Mouse (Mus musculus) midbrain, embryonic 12.5 days (tissue): ENCODE results near the gene Paqr6. TPM values are rescaled to one million over a fixed set of nuclear protein-coding genes. Genes with fewer than 3 reads are reported as not detected.
"Not testable (repeated sequence)": the region's sequence is repeated elsewhere in the genome, so short reads cannot be mapped to it uniquely, and the experiment has no call there.

Experiments
- ATAC-seq: fragments of 200-750 bp; cut with Nextera tagmentation; 2 replicates; pipeline ENCODE4 v1.8.0; 2017; ENCODE audit warnings: low read depth, moderate TSS enrichment, moderate library complexity; ENCODE audit not compliant: low FRiP score
- H3K27ac ChIP-seq: fragments of 300-500 bp; sonication (generic); replicated peaks from 2 replicates; pipeline ENCODE4 v1.5.1; 2016; ENCODE audit warnings: mild to moderate bottlenecking
- H3K27me3 ChIP-seq: fragments of 300-500 bp; sonication (generic); 2 replicates; pipeline ENCODE4 v1.6.1; 2016; ENCODE audit warnings: mild to moderate bottlenecking
- H3K36me3 ChIP-seq: fragments of 300-500 bp; sonication (generic); 2 replicates; pipeline ENCODE4 v1.6.1; 2016
- H3K4me1 ChIP-seq: fragments of 300-500 bp; sonication (generic); 2 replicates; pipeline ENCODE4 v1.6.1; 2016
- H3K4me2 ChIP-seq: fragments of 300-500 bp; sonication (generic); replicated peaks from 2 replicates; pipeline ENCODE4 v1.6.1; 2016; ENCODE audit warnings: mild to moderate bottlenecking, moderate library complexity
- H3K4me3 ChIP-seq: fragments of 300-500 bp; sonication (generic); 2 replicates; pipeline ENCODE4 v1.5.1; 2016; ENCODE audit warnings: mild to moderate bottlenecking
- H3K9ac ChIP-seq: fragments of 300-500 bp; sonication (generic); replicated peaks from 2 replicates; pipeline ENCODE4 v1.6.1; 2016; ENCODE audit warnings: mild to moderate bottlenecking, moderate library complexity
- H3K9me3 ChIP-seq: fragments of 300-500 bp; sonication (generic); 2 replicates; pipeline ENCODE4 v1.6.1; 2016; ENCODE audit warnings: mild to moderate bottlenecking
- WGBS: fragments of 180-500 bp; shearing (Covaris S2); methylation state at CpG from one replicate; pipeline ENCODE4 v1.1.7; 2016; 5-methylcytosine and 5-hydroxymethylcytosine counted together
- polyA plus RNA-seq: library from polyadenylated mRNA; unstranded; fragments of >200 nt; fragmentation: Nextera tagmentation; extraction: Ambion mirVana; gene quantifications from 2 replicates; pipeline ENCODE4 v1.2.1, GENCODE M21; 2016

Gene Paqr6
- polyA plus RNA-seq, 1 experiment from 2014 or later: 0.89 TPM

DNA sequence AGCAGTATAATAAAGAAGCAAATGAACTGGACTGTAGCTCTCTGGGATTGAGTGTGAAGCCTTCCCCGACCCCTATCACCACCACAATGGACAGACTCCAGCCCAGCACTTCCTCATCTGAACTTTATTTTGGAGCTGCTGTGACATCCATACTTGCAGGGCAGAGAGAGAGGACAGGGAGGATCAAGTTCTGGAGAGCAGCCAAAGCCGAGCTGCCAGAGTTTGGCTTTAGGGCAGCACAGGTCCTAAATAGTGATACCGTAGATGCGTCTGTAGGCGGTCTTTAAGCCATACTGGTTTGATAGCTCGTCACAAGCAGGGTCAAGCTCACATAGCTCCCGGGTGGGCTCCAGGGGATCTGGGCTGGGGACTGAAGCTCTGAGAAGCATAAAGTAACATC, 4.1 kb downstream of the Paqr6 start:
- not testable (repeated sequence) for H3K27ac ChIP-seq, H3K36me3 ChIP-seq, H3K9me3 ChIP-seq, ATAC-seq, H3K4me3 ChIP-seq, H3K4me1 ChIP-seq, H3K9ac ChIP-seq, H3K4me2 ChIP-seq
- peaks cover 30% of the 10 kb centered on the region for H3K27me3 ChIP-seq
- WGBS: 90% methylated on average over 7 of the region's 7 CpGs

DNA sequence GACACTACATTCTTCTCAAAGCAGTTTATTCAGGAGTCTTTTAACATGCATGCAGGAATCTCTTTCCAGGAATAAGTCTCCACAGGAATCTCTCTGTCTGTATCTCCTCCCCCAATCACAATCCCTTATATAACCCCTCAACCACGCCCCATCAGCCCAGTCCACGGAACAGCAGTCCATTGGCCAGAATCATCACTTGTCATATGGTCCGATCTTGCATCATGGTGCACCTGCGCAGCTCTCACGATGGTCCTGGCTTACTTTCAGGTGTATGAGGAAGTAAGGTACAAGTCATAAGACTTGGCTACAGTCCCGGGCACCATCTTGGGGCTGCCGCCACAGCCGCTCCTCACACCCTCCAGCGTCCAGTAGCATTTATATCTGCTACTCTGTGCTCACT, 8.3 kb downstream of the Paqr6 start, which contains the start of gene Bglap3:
TSS of gene Bglap3 (minus strand) at position 101 of the 400 bp plus-strand sequence.
- 95% methylated on average over 9 of the region's 9 CpGs for WGBS
- not testable (repeated sequence) for H3K4me1 ChIP-seq, ATAC-seq, H3K27ac ChIP-seq, H3K4me2 ChIP-seq, H3K9ac ChIP-seq, H3K4me3 ChIP-seq, H3K27me3 ChIP-seq, H3K36me3 ChIP-seq, H3K9me3 ChIP-seq

DNA sequence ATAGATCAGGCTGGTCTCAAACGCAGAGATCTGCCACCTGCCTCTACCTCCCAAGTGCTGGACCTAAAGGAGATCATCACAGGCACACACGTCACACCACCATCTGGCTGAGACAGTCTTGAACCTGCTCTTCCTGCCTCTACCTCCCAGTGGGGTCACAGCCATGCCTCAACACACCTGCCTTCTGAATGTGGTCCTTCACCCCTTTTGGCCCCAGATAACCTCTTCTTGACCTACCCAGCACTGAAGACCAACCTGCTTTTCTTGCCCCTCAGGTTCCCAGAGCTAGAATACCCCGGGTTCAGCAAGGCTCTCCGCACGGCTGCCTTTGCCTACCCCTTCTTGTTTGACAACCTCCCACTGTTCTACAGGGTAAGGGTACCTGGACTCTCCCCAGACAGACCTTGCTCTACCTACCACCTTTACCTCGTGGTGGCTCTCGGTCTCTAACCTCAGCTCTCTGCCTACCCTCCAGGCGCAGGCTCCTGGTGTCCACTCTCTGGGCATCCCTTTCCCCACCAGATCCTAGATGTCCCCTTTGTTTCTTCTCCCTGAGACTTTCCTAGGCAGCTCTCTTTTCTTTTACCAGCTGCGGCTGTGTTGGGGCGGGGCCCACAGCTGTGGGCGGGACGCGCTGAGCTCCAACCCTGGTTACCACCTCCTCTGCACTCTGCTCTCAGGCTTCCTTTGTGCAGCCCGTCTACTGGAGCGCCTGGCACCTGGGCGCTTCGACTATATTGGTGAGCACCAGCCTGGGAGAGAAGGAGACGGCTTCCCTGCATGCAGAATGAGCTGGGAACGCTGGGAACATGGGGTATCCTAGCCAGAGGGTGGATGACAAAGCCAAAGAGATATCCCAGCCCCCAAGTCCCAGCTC, 11.6 kb downstream of the Paqr6 start:
- peak; percentile 90 for ATAC-seq
- H3K4me1 ChIP-seq, H3K9me3 ChIP-seq, H3K27me3 ChIP-seq, H3K4me3 ChIP-seq, H3K9ac ChIP-seq, H3K36me3 ChIP-seq: not testable (repeated sequence)
- H3K4me2 ChIP-seq: peak overlapping the region; percentile 29
- 0 out of 2 replicates have a peak overlapping the region, but pooled peaks have one; percentile 4 for H3K27ac ChIP-seq
- WGBS: 9% methylated on average over 19 of the region's 19 CpGs

DNA sequence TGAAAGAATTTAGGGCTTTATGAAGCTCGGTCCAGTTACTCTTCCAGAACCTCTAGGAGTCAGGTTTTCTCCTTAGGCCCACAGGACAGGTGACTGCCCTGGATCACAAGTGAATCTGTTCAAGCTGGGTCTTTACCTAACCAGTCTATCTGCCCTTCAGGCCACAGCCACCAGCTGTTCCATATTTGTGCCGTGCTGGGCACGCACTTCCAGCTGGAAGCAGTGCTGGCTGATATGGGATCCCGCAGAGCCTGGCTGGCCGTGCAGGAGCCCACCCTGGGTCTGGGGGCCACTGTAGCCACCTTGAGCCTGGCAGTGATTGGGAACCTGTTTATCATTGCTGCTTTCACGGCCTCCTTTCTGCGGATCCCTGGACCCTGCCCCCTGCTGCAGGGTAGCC, 12.3 kb downstream of the Paqr6 start:
- WGBS: 31% methylated on average over 7 of the region's 7 CpGs
- peak overlapping the region; percentile 29; the same call in 1 of the 2 replicates for H3K4me2 ChIP-seq
- not testable (repeated sequence) for H3K4me3 ChIP-seq, H3K9me3 ChIP-seq, H3K36me3 ChIP-seq, ATAC-seq, H3K27me3 ChIP-seq, H3K4me1 ChIP-seq, H3K9ac ChIP-seq
- H3K27ac ChIP-seq: 0 out of 2 replicates have a peak overlapping the region, but pooled peaks have one; percentile 4

DNA sequence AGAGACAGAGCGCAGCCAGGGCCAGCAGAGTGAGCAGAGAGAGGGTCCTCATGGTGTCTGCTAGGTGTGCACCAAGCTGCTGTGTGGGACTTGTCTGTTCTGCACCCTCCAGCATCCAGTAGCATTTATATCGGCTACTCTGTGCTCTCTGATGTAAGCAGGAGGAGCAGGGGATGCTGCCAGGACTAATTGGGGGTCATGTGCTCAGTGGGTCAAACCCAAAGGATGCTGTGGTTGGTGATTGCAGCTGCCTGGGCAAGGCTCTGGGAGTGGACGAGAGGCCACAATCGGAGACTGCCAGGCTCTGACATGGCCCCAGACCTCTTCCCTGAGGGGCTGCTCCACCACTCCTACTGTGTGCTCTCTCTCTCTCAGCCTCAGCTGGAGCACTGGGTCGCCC, 14.2 kb downstream of the Paqr6 start, which contains the start of gene Bglap2:
TSS of gene Bglap2 (minus strand) at position 101 of the 400 bp plus-strand sequence.
- WGBS: 83% methylated on average over 5 of the region's 5 CpGs
- H3K4me3 ChIP-seq, H3K36me3 ChIP-seq, H3K27me3 ChIP-seq, H3K27ac ChIP-seq, H3K9me3 ChIP-seq, H3K9ac ChIP-seq, H3K4me2 ChIP-seq, ATAC-seq: not testable (repeated sequence)
- peaks cover 12% of the 10 kb centered on the region; the same call in 1 of the 2 replicates for H3K4me1 ChIP-seq

DNA sequence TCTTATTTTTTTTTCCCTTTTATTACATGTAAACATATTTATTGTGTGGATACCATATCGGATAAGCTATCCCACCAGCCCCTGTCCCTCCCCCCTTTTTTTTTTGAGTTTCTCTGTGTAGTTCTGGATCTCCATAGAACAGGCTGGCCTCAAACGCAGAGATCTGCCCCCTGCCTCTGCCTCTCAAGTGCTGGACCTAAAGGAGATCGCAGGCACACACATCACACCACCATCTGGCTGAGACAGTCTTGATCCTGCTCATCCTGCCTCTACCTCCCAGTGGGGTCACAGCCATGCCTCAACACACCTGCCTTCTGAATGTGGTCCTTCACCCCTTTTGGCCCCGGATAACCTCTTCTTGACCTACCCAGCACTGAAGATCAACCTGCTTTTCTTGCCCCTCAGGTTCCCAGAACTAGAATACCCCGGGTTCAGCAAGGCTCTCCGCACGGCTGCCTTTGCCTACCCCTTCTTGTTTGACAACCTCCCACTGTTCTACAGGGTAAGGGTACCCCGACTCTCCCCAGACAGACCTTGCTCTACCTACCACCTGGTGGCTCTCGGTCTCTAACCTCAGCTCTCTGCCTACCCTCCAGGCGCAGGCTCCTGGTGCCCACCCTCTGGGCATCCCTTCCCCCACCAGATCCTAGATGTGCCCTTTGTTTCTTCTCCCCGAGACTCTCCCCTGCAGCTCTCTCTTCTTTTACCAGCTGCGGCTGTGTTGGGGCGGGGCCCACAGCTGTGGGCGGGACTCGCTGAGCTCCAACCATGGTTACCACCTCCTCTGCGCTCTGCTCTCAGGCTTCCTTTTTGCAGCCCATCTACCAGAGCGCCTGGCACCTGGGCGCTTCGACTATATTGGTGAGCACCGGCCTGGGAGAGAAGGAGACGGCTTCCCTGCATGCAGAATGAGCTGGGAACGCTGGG, 17.3 kb downstream of the Paqr6 start:
- H3K27ac ChIP-seq: peak overlapping the region; percentile 67
- ATAC-seq: peak; percentile 88
- peak overlapping the region; percentile 24; the same call in 1 of the 2 replicates for H3K4me3 ChIP-seq
- H3K4me1 ChIP-seq, H3K27me3 ChIP-seq, H3K9me3 ChIP-seq, H3K36me3 ChIP-seq: not testable (repeated sequence)
- 5% methylated on average over 22 of the region's 22 CpGs for WGBS
- peak overlapping the region; percentile 45 for H3K4me2 ChIP-seq
- peak overlapping the region; percentile 41; the same call in 1 of the 2 replicates for H3K9ac ChIP-seq

DNA sequence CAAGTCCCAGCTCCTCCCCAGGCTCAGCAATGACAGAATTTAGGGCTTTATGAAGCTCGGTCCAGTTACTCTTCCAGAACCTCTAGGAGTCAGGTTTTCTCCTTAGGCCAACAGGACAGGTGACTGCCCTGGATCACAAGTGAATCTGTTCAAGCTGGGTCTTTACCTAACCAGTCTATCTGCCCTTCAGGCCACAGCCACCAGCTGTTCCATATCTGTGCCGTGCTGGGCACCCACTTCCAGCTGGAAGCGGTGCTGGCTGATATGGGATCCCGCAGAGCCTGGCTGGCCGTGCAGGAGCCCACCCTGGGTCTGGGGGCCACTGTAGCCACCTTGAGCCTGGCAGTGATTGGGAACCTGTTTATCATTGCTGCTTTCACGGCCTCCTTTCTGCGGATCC, 18.0 kb downstream of the Paqr6 start:
- not testable (repeated sequence) for H3K27me3 ChIP-seq, ATAC-seq, H3K4me2 ChIP-seq, H3K9me3 ChIP-seq, H3K4me1 ChIP-seq, H3K4me3 ChIP-seq, H3K27ac ChIP-seq, H3K9ac ChIP-seq, H3K36me3 ChIP-seq
- WGBS: 59% methylated on average over 3 of the region's 7 CpGs

DNA sequence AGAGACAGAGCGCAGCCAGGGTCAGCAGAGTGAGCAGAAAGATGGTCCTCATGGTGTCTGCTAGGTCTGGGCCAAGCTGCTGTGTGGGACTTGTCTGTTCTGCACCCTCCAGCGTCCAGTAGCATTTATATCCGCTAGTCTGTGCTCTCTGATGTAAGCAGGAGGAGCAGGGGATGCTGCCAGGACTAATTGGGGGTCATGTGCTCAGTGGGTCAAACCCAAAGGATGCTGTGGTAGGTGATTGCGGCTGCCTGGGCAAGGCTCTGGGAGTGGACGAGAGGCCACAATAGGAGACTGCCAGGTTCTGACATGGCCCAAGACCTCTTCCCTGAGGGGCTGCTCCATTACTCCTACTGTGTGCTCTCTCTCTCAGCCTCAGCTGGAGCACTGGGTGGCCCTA, 20.0 kb downstream of the Paqr6 start, which contains the start of gene Bglap:
TSS of gene Bglap (minus strand) at position 101 of the 400 bp plus-strand sequence.
- no peak within 1 kb of the TSS for H3K9ac ChIP-seq
- H3K4me3 ChIP-seq: no peak within 1 kb of the TSS
- no peaks in the 10 kb centered on the region for H3K27me3 ChIP-seq
- H3K36me3 ChIP-seq: no peaks in the 10 kb centered on the region
- no peak within 1 kb of the TSS for H3K4me2 ChIP-seq
- H3K9me3 ChIP-seq: no peaks in the 10 kb centered on the region
- 87% methylated on average over 5 of the region's 5 CpGs for WGBS
- H3K4me1 ChIP-seq: 0 out of 2 replicates have a peak, but pooled peaks cover 4% of the 10 kb centered on the region
- H3K27ac ChIP-seq: no peak within 1 kb of the TSS
- no peak for ATAC-seq

DNA sequence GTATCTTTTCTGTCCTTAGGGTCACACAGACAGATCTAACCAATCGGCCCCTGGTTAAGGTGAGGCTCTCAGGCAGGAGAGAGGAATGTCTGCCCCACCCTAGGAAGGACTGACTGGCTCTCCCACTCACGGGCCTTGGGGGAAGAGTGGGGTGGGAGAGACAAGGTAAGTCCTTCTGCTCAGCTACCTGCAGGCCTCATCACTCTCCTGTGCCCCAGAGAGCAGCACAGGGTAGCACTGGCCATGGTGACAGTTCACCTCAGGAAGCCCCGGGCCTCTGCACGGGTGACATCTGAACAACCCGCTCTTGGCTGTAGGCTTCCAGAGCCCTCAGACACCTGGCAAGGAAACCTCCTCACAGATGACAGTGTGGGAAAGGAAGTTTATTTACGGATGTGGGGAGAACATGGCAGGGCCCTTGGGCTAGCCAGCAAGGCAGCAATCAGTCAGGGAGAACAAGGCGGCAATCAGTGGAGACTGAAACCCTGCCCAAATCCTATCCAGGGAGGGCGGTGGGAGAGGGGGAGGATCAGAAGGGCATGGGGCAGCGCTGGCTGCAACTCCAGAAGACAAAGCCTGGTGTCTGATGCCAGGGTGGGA, 29.5 kb downstream of the Paqr6 start:
- peaks cover 18% of the 10 kb centered on the region; the same call in 1 of the 2 replicates for H3K36me3 ChIP-seq
- no peak overlapping the region for H3K4me2 ChIP-seq
- H3K27ac ChIP-seq: no peak overlapping the region
- ATAC-seq: no peak
- H3K9ac ChIP-seq: no peak overlapping the region
- 93% methylated on average over 9 of the region's 9 CpGs for WGBS
- H3K9me3 ChIP-seq: no peaks in the 10 kb centered on the region
- H3K27me3 ChIP-seq: no peaks in the 10 kb centered on the region
- H3K4me1 ChIP-seq: no peaks in the 10 kb centered on the region
- no peak overlapping the region for H3K4me3 ChIP-seq

DNA sequence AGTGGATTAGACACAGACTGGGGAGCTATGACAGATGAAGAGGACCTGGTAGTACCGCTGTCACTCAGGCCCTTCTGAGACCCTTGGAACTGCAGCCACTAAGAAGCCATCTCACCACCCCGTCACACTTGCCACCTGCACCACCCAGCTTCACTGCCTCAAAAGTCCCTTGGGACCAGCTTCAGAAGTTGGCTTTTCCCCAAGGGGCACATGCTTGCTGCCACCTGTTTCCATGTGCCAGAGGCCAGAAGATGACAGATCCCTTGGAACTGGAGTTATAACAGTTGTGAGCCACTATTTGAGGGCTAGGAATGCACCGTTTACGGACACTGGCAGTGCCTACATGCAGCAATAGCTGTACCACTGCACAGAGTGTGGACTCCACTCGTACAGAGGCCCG, 30.9 kb downstream of the Paqr6 start:
- Histone ChIP-seq H3K4me2 (no peak overlapping the region), H3K36me3 (peaks cover 15% of the 10 kb centered on the region; the same call in 1 of the 2 replicates), H3K27ac (no peak overlapping the region), H3K4me1 (no peaks in the 10 kb centered on the region), H3K9me3 (no peaks in the 10 kb centered on the region), H3K27me3 (no peaks in the 10 kb centered on the region), H3K4me3 (no peak overlapping the region), H3K9ac (no peak overlapping the region)
- no peak for ATAC-seq
- 94% methylated on average over 6 of the region's 6 CpGs for WGBS

DNA sequence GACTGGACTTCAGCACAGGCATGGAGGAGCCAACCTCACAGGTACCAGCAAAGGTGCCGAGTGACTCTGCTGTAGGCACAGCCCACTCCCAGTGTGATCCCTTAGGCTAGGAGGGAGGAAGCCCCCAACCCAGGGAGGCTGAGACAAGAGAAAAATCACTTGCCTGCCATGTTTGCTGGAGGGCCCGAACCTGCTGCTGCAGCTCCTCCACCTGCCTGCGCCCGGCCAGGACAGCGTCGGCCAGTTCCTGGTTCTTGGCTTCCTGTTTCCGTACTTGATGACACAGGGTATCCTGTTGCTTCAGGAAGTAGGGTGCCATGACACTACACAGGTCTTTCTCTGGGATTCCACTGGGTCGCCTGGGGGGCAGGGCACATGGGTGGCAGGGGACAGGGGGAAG, 31.4 kb downstream of the Paqr6 start:
- H3K27ac ChIP-seq: no peak overlapping the region
- no peak overlapping the region for H3K4me2 ChIP-seq
- H3K9ac ChIP-seq: no peak overlapping the region
- ATAC-seq: no peak
- no peaks in the 10 kb centered on the region for H3K4me1 ChIP-seq
- H3K27me3 ChIP-seq: no peaks in the 10 kb centered on the region
- no peaks in the 10 kb centered on the region for H3K9me3 ChIP-seq
- WGBS: 94% methylated on average over 8 of the region's 8 CpGs
- H3K4me3 ChIP-seq: no peak overlapping the region
- H3K36me3 ChIP-seq: peaks cover 17% of the 10 kb centered on the region; the same call in 1 of the 2 replicates
